Mouse (Mus musculus) testis, adult 2 months (tissue): ENCODE data around the gene Gucd1. TPM values are rescaled to one million over a fixed set of nuclear protein-coding genes. Genes with fewer than 3 reads are reported as not detected.
"Not testable (repeated sequence)": the region's sequence is repeated elsewhere in the genome, so short reads cannot be mapped to it uniquely, and the experiment has no call there.

Experiments used
- H3K27ac ChIP-seq: fragments of 200-500 bp; 2 replicates; pipeline ENCODE4 v1.5.1; 2012; ENCODE audit warnings: low read depth, low read length; ENCODE audit not compliant: control insufficient read depth, insufficient read depth
- H3K27me3 ChIP-seq: fragments of 200-500 bp; 2 replicates; pipeline ENCODE4 v1.6.1; 2012; ENCODE audit warnings: mild to moderate bottlenecking, low read length, moderate library complexity; ENCODE audit not compliant: control insufficient read depth, insufficient read depth
- H3K36me3 ChIP-seq: fragments of 200-500 bp; 2 replicates; pipeline ENCODE4 v1.6.1; 2012; ENCODE audit warnings: mild to moderate bottlenecking, low read length; ENCODE audit not compliant: control insufficient read depth, insufficient read depth
- H3K4me1 ChIP-seq: fragments of 200-500 bp; 2 replicates; pipeline ENCODE4 v1.6.1; 2012; ENCODE audit warnings: low read length; ENCODE audit not compliant: control insufficient read depth, insufficient read depth
- H3K4me3 ChIP-seq: fragments of 200-500 bp; 2 replicates; pipeline ENCODE4 v1.5.1; 2012; ENCODE audit warnings: low read depth, mild to moderate bottlenecking, low read length, moderate library complexity, mixed read lengths; ENCODE audit not compliant: control insufficient read depth
- CTCF ChIP-seq: fragments of 200-500 bp; IDR thresholded peaks from 2 replicates; pipeline ENCODE4 v1.5.1; 2012; ENCODE audit warnings: low read depth, mild to moderate bottlenecking, inconsistent platforms, low read length, moderate library complexity; ENCODE audit not compliant: control insufficient read depth, insufficient read depth, insufficient replicate concordance
- POLR2A ChIP-seq: fragments of 200-500 bp; IDR thresholded peaks from 2 replicates; pipeline ENCODE4 v1.6.1; 2012; ENCODE audit warnings: low read depth, mild to moderate bottlenecking, inconsistent platforms, low read length, moderate library complexity; ENCODE audit not compliant: control insufficient read depth
- polyA plus RNA-seq: library from polyadenylated mRNA; depleted of rRNA; stranded (reverse); fragments of >200 nt; gene quantifications from 2 replicates; pipeline ENCODE4 v1.2.3, GENCODE M21; 2012

The Gucd1 gene
- polyA plus RNA-seq, 1 experiment: 15.1 TPM

DNA sequence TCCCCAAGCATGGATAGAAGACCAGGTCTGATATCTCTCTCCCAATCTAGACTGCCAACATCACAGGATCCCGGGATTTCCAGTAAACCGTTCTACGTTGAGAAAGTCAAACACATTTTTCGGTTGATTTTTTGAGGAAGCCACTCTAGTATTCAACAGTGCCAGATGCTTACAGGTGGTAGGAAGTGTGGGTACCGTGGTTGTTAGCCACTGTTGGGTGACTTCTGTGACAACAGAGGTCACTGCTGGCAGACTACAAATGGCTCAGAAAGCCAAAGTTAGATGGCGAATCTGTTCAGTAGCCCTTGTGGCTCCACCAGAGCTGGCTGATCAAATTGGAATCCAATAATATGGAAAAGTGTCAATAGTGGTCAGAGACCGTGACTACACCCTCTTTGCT lies 14.1 kb downstream of the Gucd1 start:
- no peak overlapping the region for H3K27ac ChIP-seq
- no peak for TF ChIP-seq CTCF
- no peak for TF ChIP-seq POLR2A
- no peaks in the 10 kb centered on the region for H3K27me3 ChIP-seq
- H3K36me3 ChIP-seq: no peaks in the 10 kb centered on the region; the same call in 1 of the 2 replicates
- no peak overlapping the region for H3K4me3 ChIP-seq
- no peaks in the 10 kb centered on the region for H3K4me1 ChIP-seq

DNA sequence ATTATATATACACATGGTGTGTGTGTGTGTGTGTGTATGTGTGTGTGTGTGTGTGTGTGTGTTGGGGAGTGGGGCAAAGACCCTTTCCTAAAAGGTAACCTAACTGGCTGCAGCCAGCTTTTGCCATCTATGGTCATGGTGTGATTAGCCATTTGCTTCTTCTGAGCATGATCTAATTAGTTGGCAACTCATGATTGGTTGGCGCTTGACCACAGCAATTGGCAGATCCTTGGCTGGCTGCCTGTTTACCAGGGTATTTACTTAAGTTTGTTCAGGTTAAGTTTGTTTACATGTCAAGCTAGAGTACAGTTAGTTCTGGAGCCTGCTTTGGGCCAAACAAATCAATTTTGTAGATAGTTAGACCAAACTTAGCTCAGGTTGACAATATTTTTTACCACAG lies 16.1 kb downstream of the Gucd1 start:
- TF ChIP-seq POLR2A: no peak
- no peak for TF ChIP-seq CTCF
- no peak overlapping the region for H3K4me3 ChIP-seq
- H3K27me3 ChIP-seq: no peaks in the 10 kb centered on the region
- H3K27ac ChIP-seq: no peak overlapping the region
- H3K4me1 ChIP-seq: no peaks in the 10 kb centered on the region
- H3K36me3 ChIP-seq: no peaks in the 10 kb centered on the region

DNA sequence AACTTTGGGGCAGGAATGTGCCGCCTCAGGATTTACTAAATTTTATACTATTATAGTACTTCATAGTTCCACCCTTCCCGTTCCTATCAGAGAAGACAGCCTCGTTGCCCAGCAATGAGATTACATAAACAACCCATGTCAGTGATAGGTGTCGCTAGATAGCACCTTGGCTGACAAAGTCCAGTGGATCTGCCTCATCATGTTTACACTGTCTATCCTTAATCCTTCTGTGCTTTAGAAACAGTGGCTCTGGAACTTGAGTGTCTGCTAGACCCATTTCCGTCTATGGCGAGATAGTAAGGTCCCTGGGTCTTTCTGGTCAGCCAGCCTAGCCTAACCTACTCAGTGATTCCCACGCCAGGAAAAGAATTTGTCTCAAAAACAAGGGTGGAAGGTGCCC lies 17.4 kb downstream of the Gucd1 start:
- TF ChIP-seq CTCF (no peak), POLR2A (no peak)
- H3K4me1 ChIP-seq: no peaks in the 10 kb centered on the region
- no peaks in the 10 kb centered on the region for H3K27me3 ChIP-seq
- H3K36me3 ChIP-seq: no peaks in the 10 kb centered on the region
- H3K4me3 ChIP-seq: no peak overlapping the region
- no peak overlapping the region for H3K27ac ChIP-seq

DNA sequence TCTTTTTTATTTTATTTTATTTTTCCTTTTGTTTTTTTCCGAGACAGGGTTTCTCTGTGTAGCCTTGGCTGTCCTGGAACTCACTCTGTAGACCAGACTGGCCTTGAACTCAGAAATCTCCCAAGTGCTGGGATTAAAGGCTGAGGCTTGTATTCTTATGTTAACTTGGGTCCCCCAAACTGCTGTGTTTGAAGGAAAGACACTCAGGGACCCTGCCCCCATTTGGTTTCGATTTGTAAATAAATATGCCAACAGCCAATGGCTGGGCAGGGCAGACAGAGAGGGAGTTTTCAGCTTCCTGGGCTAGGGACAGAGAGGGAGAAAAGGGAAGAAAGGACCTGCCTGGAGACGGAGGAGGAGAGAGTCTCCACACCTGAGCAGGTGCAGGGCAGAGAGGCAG lies 18.0 kb downstream of the Gucd1 start:
- TF ChIP-seq POLR2A (no peak), CTCF (no peak)
- H3K27me3 ChIP-seq: no peaks in the 10 kb centered on the region

DNA sequence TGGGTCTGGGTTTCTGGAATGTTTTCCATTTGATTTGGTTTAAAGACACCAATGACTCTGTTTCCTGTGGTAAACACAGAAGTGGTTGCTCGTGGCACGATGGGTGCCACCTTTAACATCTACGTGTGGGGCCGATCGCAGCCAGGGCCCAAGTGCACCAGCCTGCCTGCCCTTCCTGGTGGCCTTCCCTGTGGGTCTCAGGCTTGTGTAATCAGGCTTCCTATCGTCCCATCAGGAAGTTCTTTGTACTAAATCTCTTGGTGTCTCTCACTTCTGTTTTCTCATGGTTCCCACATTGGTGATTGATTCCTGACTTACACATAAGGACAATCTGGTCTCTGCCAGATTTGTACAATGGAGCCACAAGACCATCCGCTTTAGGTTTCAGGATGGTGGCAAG lies 18.6 kb downstream of the Gucd1 start:
- not testable (repeated sequence) for H3K27me3 ChIP-seq, H3K4me3 ChIP-seq, H3K27ac ChIP-seq, H3K4me1 ChIP-seq, H3K36me3 ChIP-seq

More for the DNA sequence above, 18.0 kb downstream of the Gucd1 start:
- Histone ChIP-seq H3K27ac (no peak overlapping the region), H3K4me1 (no peaks in the 10 kb centered on the region; the same call in 1 of the 2 replicates), H3K36me3 (no peaks in the 10 kb centered on the region), H3K4me3 (no peak overlapping the region)

DNA sequence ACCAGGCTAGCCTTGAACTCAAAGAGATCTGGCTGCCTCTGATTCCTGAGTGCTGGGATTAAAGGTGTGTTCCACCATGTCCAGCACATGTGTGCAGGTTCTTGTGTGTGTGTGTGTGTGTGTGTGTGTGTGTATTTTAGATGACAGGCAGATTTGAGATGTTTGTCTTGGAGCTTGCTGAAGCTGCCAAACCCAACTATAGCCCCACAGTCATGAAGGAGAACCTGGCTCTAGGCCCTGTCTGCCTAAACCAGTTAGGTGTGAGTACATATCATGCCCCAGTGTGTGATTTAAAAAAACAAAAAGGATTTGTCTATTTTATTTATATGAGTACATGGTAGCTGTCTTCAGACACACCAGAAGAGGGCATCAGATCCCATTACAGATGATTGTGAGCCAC lies 21.9 kb downstream of the Gucd1 start:
- no peaks in the 10 kb centered on the region for H3K27me3 ChIP-seq
- no peaks in the 10 kb centered on the region; the same call in 1 of the 2 replicates for H3K4me1 ChIP-seq
- H3K4me3 ChIP-seq: no peak overlapping the region
- no peak overlapping the region for H3K27ac ChIP-seq
- no peaks in the 10 kb centered on the region for H3K36me3 ChIP-seq
- TF ChIP-seq POLR2A (no peak), CTCF (no peak)

DNA sequence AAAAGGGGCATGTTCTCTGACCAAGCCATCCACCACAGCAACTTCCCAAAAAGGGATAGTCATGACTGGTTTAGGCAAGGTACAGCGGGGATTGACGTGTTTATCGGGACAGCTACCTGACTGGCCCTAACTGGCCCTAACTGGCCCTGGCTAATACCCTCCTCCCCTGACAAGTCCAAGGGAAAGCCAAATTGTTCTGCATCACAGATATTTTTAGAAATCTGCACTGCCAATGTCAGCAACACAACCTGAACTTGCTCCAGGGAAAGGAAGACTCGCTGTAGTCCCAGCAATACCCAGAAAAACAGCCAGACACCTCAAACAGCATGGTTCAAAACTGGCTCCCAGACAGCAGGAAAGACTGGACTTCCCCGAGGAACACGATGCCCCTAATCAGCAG lies 22.5 kb downstream of the Gucd1 start:
- TF ChIP-seq CTCF: no peak
- TF ChIP-seq POLR2A: no peak

DNA sequence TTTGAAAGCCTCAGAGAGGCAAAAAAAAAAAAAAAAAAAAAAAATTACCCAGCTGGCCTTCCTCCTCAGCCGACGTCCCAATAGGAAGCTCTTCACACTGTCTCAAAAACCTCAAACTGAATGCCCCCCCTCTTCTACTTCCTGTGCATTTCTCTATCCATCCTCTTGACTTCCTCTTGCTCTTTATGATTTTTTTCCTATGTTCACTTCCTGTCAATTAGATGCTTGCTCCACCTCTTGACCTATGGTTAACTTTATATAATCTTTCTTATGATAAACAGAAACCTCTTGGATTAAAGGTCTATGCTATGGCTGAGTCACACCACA lies 25.9 kb downstream of the Gucd1 start:
- TF ChIP-seq POLR2A: no peak
- no peak for TF ChIP-seq CTCF
- Histone ChIP-seq H3K36me3 (no peaks in the 10 kb centered on the region), H3K27ac (no peak overlapping the region), H3K4me1 (no peaks in the 10 kb centered on the region; the same call in 1 of the 2 replicates), H3K27me3 (no peaks in the 10 kb centered on the region), H3K4me3 (no peak overlapping the region)

More for the DNA sequence above, 22.5 kb downstream of the Gucd1 start:
- Histone ChIP-seq H3K4me1 (no peaks in the 10 kb centered on the region; the same call in 1 of the 2 replicates), H3K36me3 (no peaks in the 10 kb centered on the region), H3K27me3 (no peaks in the 10 kb centered on the region), H3K4me3 (no peak overlapping the region), H3K27ac (no peak overlapping the region)
